Mouse (Mus musculus): ENCODE data around the gene Ctsh.

DNA sequence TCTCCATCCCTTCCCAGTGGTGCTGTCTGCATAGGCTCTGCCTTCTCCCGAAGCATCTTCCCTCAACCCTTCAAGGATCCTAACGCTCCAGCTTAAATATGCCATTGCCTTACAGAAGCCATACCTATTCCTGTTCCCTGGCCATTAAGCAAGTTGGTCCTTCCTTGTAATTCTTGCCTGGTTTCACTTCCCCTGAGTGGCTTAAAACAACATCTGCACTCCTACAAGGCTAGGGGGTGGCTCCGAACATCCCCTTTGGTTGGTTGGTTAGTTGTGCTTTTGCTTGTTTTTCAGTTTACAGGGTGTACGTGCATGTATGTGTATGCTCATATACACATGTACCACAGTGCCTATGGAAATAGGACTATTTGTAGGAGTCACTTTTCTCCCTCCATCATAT, 32.5 kb upstream of the Ctsh start:
- TF ChIP-seq FLI1 (IDR thresholded peaks at IDR 0.05; ENCODE audit: low read length) (no peak), GATA1 (IDR thresholded peaks at IDR 0.05; ENCODE audit: borderline replicate concordance, low read length) (no peak)
